24 mouse cellular contexts compared by ENCODE assay signal in the genomic region with DNA sequence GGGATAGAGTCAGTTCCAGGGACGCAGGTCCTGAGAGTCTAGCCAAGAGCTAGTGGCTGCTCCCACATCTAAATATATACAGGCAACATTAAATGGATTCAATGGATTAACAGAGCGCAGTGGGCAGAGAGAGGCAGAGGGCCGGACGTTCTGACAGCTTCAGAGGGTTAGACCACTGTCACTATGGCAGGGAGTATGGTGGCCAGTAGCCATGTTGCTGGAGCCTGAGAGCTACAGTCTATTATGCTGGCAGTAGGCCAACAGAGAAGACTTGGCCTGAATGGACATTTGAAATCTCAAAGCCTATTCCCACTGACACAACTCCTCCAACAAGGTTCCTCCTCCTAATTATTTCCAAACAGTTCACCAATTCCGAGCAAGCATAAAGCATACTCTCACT.
A peak's percentile ranks its signal among the peaks of the same experiment; 100 is the strongest.
DNase-seq lines count a peak whose midpoint lies in the region; ATAC-seq lines count a peak whose summit lies in the region.
"Had no signal": no experiment of that assay in that cellular context is flagged by ENCODE, and none has a peak within 500 bp of the region (broad histone marks: within the 10 kb centered on the region; RNA-seq: fewer than 3 reads in every experiment).

No protein-coding gene starts in this region.

- peak; percentile 53; the same call in 1 of the 2 replicates for ATAC-seq in forebrain, embryonic 15.5 days (replicated peaks)
- ATAC-seq in forebrain, embryonic 13.5 days: no peak
- 0 out of 2 replicates have a peak, but pooled peaks have one; percentile 24 for ATAC-seq in midbrain, embryonic 13.5 days
- no peak for ATAC-seq in midbrain, embryonic 15.5 days (replicated peaks)
- ATAC-seq: activated CD4-positive, CD25-positive, alpha-beta regulatory T cell, adult 4 months; CD4-positive, CD25-positive, alpha-beta regulatory T cell, adult 4 months; forebrain, embryonic 14.5 days; forebrain, postnatal 0 days; Patski had no signal

- 66% methylated on average over 5 of the region's 5 CpGs for WGBS in forebrain, embryonic 15.5 days
- WGBS in forebrain, embryonic 13.5 days: 82% methylated on average over 5 of the region's 5 CpGs
- 85% methylated on average over 5 of the region's 5 CpGs for WGBS in midbrain, embryonic 13.5 days
- 84% methylated on average over 5 of the region's 5 CpGs for WGBS in midbrain, embryonic 15.5 days

- no peaks in the 10 kb centered on the region for H3K27me3 ChIP-seq in forebrain, embryonic 15.5 days
- no peaks in the 10 kb centered on the region for H3K27me3 ChIP-seq in forebrain, embryonic 13.5 days
- no peaks in the 10 kb centered on the region for H3K27me3 ChIP-seq in midbrain, embryonic 13.5 days
- no peaks in the 10 kb centered on the region for H3K27me3 ChIP-seq in midbrain, embryonic 15.5 days (replicated peaks)
- H3K27me3 ChIP-seq: CH12.LX; embryonic facial prominence, embryonic 12.5 days; Patski had no signal

- intact Hi-C loops in left cerebral cortex, postnatal 4 days (cut with DNase I): no loop called here

- no peak overlapping the region for H3K9ac ChIP-seq in forebrain, embryonic 15.5 days (replicated peaks)
- H3K9ac ChIP-seq in forebrain, embryonic 13.5 days: no peak overlapping the region
- H3K9ac ChIP-seq in midbrain, embryonic 13.5 days (replicated peaks): no peak overlapping the region
- no peak overlapping the region for H3K9ac ChIP-seq in midbrain, embryonic 15.5 days
- H3K9ac ChIP-seq: embryonic facial prominence, embryonic 12.5 days; forebrain, postnatal 0 days had no signal

- no peaks in the 10 kb centered on the region for H3K9me3 ChIP-seq in forebrain, embryonic 15.5 days
- H3K9me3 ChIP-seq in forebrain, embryonic 13.5 days (replicated peaks): no peaks in the 10 kb centered on the region
- H3K9me3 ChIP-seq in midbrain, embryonic 13.5 days: no peaks in the 10 kb centered on the region
- H3K9me3 ChIP-seq in midbrain, embryonic 15.5 days: no peaks in the 10 kb centered on the region
- H3K9me3 ChIP-seq: embryonic facial prominence, embryonic 10.5 days; embryonic facial prominence, embryonic 12.5 days had no signal

- H3K4me2 ChIP-seq in forebrain, embryonic 15.5 days (replicated peaks): no peak overlapping the region
- H3K4me2 ChIP-seq in forebrain, embryonic 13.5 days: no peak overlapping the region
- no peak overlapping the region for H3K4me2 ChIP-seq in midbrain, embryonic 13.5 days (replicated peaks)
- no peak overlapping the region for H3K4me2 ChIP-seq in midbrain, embryonic 15.5 days
- H3K4me2 ChIP-seq: embryonic facial prominence, embryonic 12.5 days had no signal

- peak; percentile 69 to 74 for DNase-seq in cerebellum, postnatal 10 days
- DNase-seq in cerebellum, adult 8-10 months: no peak
- DNase-seq in left cerebral cortex, postnatal 4 days: peak; percentile 2
- no peak for DNase-seq in left cerebral cortex, adult 9 months (ENCODE audit: low spot score in 2 of 2)
- DNase-seq: adrenal gland, adult 8-10 months; adrenal gland, postnatal 14 days; adrenal gland, postnatal 36 days; B cell, adult 2 months; cerebellum, adult 11 months; cerebellum, adult 18-20 months; cerebellum, adult 9-10 months; forebrain, postnatal 0 days had no signal

- H3K36me3 ChIP-seq in forebrain, embryonic 15.5 days: no peaks in the 10 kb centered on the region
- no peaks in the 10 kb centered on the region for H3K36me3 ChIP-seq in forebrain, embryonic 13.5 days (ENCODE audit: poor library complexity, severe bottlenecking)
- H3K36me3 ChIP-seq in midbrain, embryonic 13.5 days: no peaks in the 10 kb centered on the region
- no peaks in the 10 kb centered on the region for H3K36me3 ChIP-seq in midbrain, embryonic 15.5 days (replicated peaks)
- H3K36me3 ChIP-seq: embryonic facial prominence, embryonic 10.5 days; embryonic facial prominence, embryonic 12.5 days; G1E had no signal

- no peak overlapping the region for H3K27ac ChIP-seq in forebrain, embryonic 15.5 days (replicated peaks)
- H3K27ac ChIP-seq in forebrain, embryonic 13.5 days: no peak overlapping the region
- H3K27ac ChIP-seq in midbrain, embryonic 13.5 days: no peak overlapping the region
- H3K27ac ChIP-seq in midbrain, embryonic 15.5 days: no peak overlapping the region
- H3K27ac ChIP-seq: embryonic facial prominence, embryonic 10.5 days; embryonic facial prominence, embryonic 12.5 days had no signal

- H3K4me3 ChIP-seq in forebrain, embryonic 15.5 days: no peak overlapping the region
- H3K4me3 ChIP-seq in forebrain, embryonic 13.5 days: no peak overlapping the region
- H3K4me3 ChIP-seq in midbrain, embryonic 13.5 days (replicated peaks): no peak overlapping the region
- no peak overlapping the region for H3K4me3 ChIP-seq in midbrain, embryonic 15.5 days
- H3K4me3 ChIP-seq: embryonic facial prominence, embryonic 10.5 days; embryonic facial prominence, embryonic 12.5 days had no signal

- no peaks in the 10 kb centered on the region for H3K4me1 ChIP-seq in forebrain, embryonic 15.5 days
- H3K4me1 ChIP-seq in forebrain, embryonic 13.5 days: 0 out of 2 replicates have a peak, but pooled peaks cover 6% of the 10 kb centered on the region
- no peaks in the 10 kb centered on the region for H3K4me1 ChIP-seq in midbrain, embryonic 13.5 days (replicated peaks)
- no peaks in the 10 kb centered on the region for H3K4me1 ChIP-seq in midbrain, embryonic 15.5 days
- H3K4me1 ChIP-seq: embryonic facial prominence, embryonic 10.5 days; embryonic facial prominence, embryonic 12.5 days had no signal

Comparison
In these comparisons a context has a peak if more than half of its experiments do, and no peak if none do; other contexts are left out.
1. DNase-seq: peak in cerebellum, postnatal 10 days (2 of 2) and left cerebral cortex, postnatal 4 days (single experiment); none in cerebellum, adult 8-10 months (single experiment) and left cerebral cortex, adult 9 months (0 of 2).
2. ATAC-seq: peak in forebrain, embryonic 15.5 days (single experiment) and midbrain, embryonic 13.5 days (single experiment); none in forebrain, embryonic 13.5 days (single experiment) and midbrain, embryonic 15.5 days (single experiment).